Mouse (Mus musculus) limb, embryonic 11.5 days (tissue): Measurements from ENCODE around the gene Shisa6. TPM values are rescaled to one million over a fixed set of nuclear protein-coding genes. Genes with fewer than 3 reads are reported as not detected.

ENCODE experiments used
- ATAC-seq: fragments of 200-750 bp; cut with Nextera tagmentation; 2 replicates; pipeline ENCODE4 v1.8.0; 2017; ENCODE audit warnings: low read depth; ENCODE audit not compliant: insufficient number of reproducible peaks, low FRiP score, low TSS enrichment
- DNase-seq: peaks from one replicate; pipeline ENCODE4 v3.0.0-alpha.2; 2015; ENCODE audit warnings: low spot score
- H3K27ac ChIP-seq: fragments of 300-500 bp; sonication (generic); replicated peaks from 2 replicates; pipeline ENCODE4 v1.5.1; 2014; ENCODE audit warnings: low read depth, mild to moderate bottlenecking, low read length
- H3K27me3 ChIP-seq: fragments of 300-500 bp; sonication (generic); 2 replicates; pipeline ENCODE4 v1.6.1; 2014; ENCODE audit warnings: mild to moderate bottlenecking, low read length, mixed read lengths; ENCODE audit not compliant: control insufficient read depth, insufficient read depth
- H3K36me3 ChIP-seq: fragments of 300-500 bp; sonication (generic); 2 replicates; pipeline ENCODE4 v1.6.1; 2014; ENCODE audit warnings: mild to moderate bottlenecking, low read length, moderate library complexity, mixed read lengths; ENCODE audit not compliant: control insufficient read depth, insufficient read depth
- H3K4me1 ChIP-seq: fragments of 300-500 bp; sonication (generic); 2 replicates; pipeline ENCODE4 v1.6.1; 2014; ENCODE audit warnings: low read length, mixed read lengths; ENCODE audit not compliant: control insufficient read depth, insufficient read depth
- H3K4me2 ChIP-seq: fragments of 300-500 bp; sonication (generic); 2 replicates; pipeline ENCODE4 v1.6.1; 2014; ENCODE audit warnings: low read depth, mild to moderate bottlenecking, moderate library complexity; ENCODE audit not compliant: severe bottlenecking
- H3K4me3 ChIP-seq: fragments of 300-500 bp; sonication (generic); 2 replicates; pipeline ENCODE4 v1.5.1; 2014; ENCODE audit warnings: low read depth, low read length
- H3K9ac ChIP-seq: fragments of 300-500 bp; sonication (generic); 2 replicates; pipeline ENCODE4 v1.6.1; 2014; ENCODE audit warnings: mild to moderate bottlenecking, low read length
- H3K9me3 ChIP-seq: fragments of 300-500 bp; sonication (generic); 2 replicates; pipeline ENCODE4 v1.6.1; 2016; ENCODE audit warnings: low read length; ENCODE audit not compliant: control insufficient read depth
- WGBS: fragments of 180-500 bp; shearing (Covaris S2); extraction: QIAGEN DNeasy Blood & Tissue Kit; methylation state at CpG from one replicate; pipeline ENCODE4 v1.1.7; 2014; 5-methylcytosine and 5-hydroxymethylcytosine counted together
- polyA plus RNA-seq: library from polyadenylated mRNA; unstranded; fragments of >200 nt; fragmentation: Nextera tagmentation; extraction: Ambion mirVana; gene quantifications from 2 replicates; pipeline ENCODE4 v1.2.1, GENCODE M21; 2014

Gene Shisa6
- polyA plus RNA-seq, 1 experiment from 2014 or later: 0.15 TPM

DNA sequence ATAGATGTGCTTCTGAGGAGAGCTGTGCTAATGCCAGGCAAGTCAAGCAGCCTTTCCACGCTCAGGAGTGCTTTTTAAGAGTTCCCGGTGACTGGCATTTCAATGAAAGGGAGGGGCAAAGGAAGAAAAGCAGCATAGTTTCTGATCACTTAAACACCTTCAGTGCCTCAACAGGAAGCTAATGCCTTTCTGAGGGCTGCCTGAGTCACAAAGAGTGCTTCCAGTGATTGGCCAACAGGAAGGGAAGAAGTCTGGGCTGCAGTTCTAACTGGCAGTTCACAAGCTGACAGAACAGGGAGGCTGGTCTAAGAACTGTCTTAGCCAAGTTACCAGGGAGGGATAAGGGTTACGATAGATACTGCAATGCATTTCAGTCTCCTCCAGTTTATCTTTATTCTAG is 180.9 kb downstream of the Shisa6 start:
- 73% methylated on average over 3 of the region's 3 CpGs for WGBS
- H3K9me3 ChIP-seq: no peaks in the 10 kb centered on the region
- H3K4me2 ChIP-seq: no peak overlapping the region
- H3K27ac ChIP-seq: no peak overlapping the region
- H3K4me3 ChIP-seq: no peak overlapping the region
- H3K36me3 ChIP-seq: no peaks in the 10 kb centered on the region
- no peak overlapping the region for H3K9ac ChIP-seq
- ATAC-seq (no peak), DNase-seq (no peak)
- H3K4me1 ChIP-seq: no peaks in the 10 kb centered on the region
- H3K27me3 ChIP-seq: no peaks in the 10 kb centered on the region

DNA sequence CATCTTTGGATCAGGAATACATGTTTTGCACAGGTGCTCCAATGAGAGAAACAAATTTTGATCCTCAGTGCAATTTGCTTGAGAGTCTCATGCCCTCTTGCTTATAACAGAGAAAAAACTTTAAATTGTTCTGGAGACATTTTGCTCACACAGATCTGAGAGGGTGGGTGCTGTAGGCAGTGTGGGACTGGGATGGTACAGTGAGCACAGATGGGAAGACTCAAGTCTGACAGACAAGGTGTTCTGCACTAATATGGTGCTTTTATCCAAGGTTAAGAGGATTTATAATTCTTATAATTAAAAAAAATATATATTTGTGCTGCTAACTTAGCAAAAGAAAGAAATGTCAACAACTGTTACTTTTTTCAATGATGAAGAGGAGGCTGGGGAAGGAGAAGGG is 189.5 kb downstream of the Shisa6 start:
- Histone ChIP-seq H3K27me3 (no peaks in the 10 kb centered on the region), H3K4me2 (no peak overlapping the region), H3K9ac (no peak overlapping the region), H3K4me3 (no peak overlapping the region), H3K9me3 (no peaks in the 10 kb centered on the region), H3K27ac (no peak overlapping the region), H3K36me3 (no peaks in the 10 kb centered on the region), H3K4me1 (no peaks in the 10 kb centered on the region)
- ATAC-seq (no peak), DNase-seq (no peak)

DNA sequence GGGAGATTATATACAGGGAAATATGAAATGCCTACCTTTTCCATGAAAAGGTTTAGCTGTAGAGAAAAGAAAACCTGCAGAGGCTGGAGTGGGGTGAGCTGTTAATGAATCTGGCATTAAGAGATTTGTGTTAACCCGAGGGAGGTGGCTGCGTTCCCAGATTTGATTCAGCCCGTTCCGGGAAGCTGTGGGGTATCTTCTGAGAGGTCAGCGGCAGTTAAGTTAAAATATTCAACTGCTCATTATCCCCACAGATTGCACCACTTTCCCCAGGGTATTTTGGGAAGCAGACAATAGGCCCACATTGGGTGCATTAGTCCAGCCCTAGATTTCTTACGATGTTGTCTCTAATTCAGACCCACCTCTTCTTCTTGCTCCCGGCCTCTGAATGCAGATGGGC is 213.0 kb downstream of the Shisa6 start:
- DNase-seq: no peak
- no peak overlapping the region for H3K4me2 ChIP-seq
- ATAC-seq: no peak
- WGBS: 89% methylated on average over 7 of the region's 7 CpGs
- H3K27ac ChIP-seq: no peak overlapping the region
- no peaks in the 10 kb centered on the region for H3K36me3 ChIP-seq
- H3K4me3 ChIP-seq: no peak overlapping the region
- H3K27me3 ChIP-seq: no peaks in the 10 kb centered on the region
- no peaks in the 10 kb centered on the region for H3K4me1 ChIP-seq
- H3K9ac ChIP-seq: no peak overlapping the region
- no peaks in the 10 kb centered on the region for H3K9me3 ChIP-seq

DNA sequence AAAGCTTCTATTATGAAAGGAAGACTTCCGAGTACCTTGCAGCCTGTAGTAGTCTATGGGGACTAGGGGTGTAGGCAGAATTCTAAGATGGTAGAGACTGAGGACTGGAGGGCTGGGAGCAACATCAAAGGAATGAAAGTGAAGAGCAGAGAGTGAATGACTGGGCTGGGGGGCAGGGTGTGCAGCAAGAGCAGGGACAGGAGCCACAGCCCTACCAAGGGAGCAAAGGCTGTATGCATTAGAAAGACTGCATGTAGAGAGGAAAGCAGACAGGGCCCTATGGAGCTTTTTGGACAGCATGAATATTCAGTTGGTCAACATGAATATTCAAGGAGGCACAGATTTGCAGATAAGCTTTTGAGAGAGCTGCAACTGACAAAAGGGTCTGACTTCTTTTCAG is 221.4 kb downstream of the Shisa6 start:
- Histone ChIP-seq H3K4me3 (no peak overlapping the region), H3K9me3 (no peaks in the 10 kb centered on the region), H3K36me3 (no peaks in the 10 kb centered on the region), H3K27me3 (no peaks in the 10 kb centered on the region), H3K27ac (no peak overlapping the region), H3K4me1 (no peaks in the 10 kb centered on the region), H3K4me2 (no peak overlapping the region), H3K9ac (no peak overlapping the region)
- DNase-seq: no peak
- ATAC-seq: no peak
- 78% methylated on average over 1 of the region's 1 CpGs for WGBS

DNA sequence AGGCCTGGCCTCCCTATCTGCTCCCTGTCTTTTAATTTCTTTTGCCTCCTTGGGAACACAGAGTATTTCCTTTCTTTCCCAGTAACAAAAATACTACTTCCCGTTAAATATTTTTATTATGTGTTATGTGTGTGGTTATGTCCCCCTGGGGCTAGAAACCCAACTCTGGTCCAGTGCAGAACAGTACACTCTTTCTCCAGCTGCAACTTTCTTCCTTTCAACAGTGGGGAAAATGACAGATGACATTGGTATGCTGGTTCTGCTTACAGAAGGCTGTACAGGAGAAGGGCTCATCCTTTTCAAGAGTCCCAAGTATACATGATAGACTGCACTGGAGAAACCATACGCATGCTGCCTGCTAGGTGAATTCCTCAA is 251.1 kb downstream of the Shisa6 start:
- H3K9me3 ChIP-seq: no peaks in the 10 kb centered on the region
- DNase-seq: no peak
- H3K9ac ChIP-seq: no peak overlapping the region
- H3K27ac ChIP-seq: no peak overlapping the region
- H3K27me3 ChIP-seq: no peaks in the 10 kb centered on the region
- 72% methylated on average over 2 of the region's 2 CpGs for WGBS
- H3K4me1 ChIP-seq: no peaks in the 10 kb centered on the region
- H3K4me3 ChIP-seq: no peak overlapping the region
- no peak for ATAC-seq
- H3K36me3 ChIP-seq: no peaks in the 10 kb centered on the region
- no peak overlapping the region for H3K4me2 ChIP-seq

DNA sequence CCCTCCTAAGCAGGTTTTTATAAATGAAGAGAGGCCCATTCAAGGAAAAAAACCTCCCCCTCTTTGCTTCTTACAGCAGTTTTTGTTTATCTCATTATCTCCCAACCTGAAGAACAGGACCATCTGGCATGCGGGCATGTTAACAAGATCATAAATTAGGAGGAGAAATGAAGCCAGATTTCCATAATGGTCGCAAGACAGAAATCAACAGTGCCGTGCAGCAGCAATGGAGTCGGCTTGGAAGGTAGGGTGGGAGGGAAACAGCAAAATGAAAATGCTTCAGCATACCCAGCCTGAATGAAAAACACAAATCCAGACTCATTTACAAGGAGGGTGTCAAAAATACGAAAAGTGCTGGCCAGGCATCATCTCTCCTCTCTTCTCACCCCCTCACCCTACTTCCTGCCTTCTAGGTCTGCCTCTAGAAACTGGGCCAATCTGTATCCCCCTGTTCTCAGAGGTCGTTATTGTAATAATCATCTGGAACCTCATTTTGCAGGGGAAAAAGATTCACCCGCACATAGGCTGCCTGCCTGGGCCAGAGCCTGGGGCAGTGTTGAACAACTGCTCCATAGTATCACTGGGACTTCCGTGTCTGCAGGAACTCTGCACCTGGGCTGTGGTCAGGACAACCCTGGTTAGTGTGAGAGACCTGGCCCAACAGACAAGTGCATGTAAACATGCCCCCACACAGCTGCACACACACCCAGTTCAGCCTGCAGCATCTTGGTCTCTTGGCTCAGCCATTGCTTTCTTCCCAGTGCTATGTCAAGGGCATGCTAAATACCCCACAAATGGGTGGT is 251.7 kb downstream of the Shisa6 start:
- Histone ChIP-seq H3K9me3 (no peaks in the 10 kb centered on the region), H3K4me1 (no peaks in the 10 kb centered on the region), H3K36me3 (no peaks in the 10 kb centered on the region), H3K27ac (no peak overlapping the region), H3K9ac (no peak overlapping the region), H3K4me2 (no peak overlapping the region), H3K27me3 (no peaks in the 10 kb centered on the region), H3K4me3 (no peak overlapping the region)
- no peak for DNase-seq
- ATAC-seq: no peak
- WGBS: 40% methylated on average over 8 of the region's 8 CpGs

DNA sequence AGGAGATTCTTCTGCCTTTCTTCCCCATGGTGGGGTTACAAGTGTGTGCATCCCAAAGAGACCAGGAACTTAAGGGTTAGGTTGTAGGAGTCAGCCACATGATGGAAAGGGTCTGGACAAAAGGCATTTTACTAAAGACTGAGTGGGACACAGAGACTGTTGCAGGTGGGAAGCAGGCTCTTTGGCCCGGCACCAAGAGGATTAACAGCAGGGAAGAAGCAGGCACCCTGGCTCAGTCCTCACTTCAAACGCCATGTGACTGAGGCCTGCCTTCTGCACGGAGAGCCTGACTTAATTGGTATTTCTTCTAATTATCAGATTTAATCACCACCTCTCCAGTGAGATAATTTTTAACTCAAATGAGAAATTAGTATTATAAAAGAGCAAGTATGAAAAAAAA is 258.7 kb downstream of the Shisa6 start:
- H3K9ac ChIP-seq: no peak overlapping the region
- H3K4me3 ChIP-seq: no peak overlapping the region
- H3K27me3 ChIP-seq: no peaks in the 10 kb centered on the region
- DNase-seq: no peak
- H3K9me3 ChIP-seq: no peaks in the 10 kb centered on the region
- WGBS: 46% methylated on average over 3 of the region's 3 CpGs
- no peak overlapping the region for H3K4me2 ChIP-seq
- H3K27ac ChIP-seq: no peak overlapping the region
- no peak for ATAC-seq
- H3K4me1 ChIP-seq: no peaks in the 10 kb centered on the region
- no peaks in the 10 kb centered on the region for H3K36me3 ChIP-seq

DNA sequence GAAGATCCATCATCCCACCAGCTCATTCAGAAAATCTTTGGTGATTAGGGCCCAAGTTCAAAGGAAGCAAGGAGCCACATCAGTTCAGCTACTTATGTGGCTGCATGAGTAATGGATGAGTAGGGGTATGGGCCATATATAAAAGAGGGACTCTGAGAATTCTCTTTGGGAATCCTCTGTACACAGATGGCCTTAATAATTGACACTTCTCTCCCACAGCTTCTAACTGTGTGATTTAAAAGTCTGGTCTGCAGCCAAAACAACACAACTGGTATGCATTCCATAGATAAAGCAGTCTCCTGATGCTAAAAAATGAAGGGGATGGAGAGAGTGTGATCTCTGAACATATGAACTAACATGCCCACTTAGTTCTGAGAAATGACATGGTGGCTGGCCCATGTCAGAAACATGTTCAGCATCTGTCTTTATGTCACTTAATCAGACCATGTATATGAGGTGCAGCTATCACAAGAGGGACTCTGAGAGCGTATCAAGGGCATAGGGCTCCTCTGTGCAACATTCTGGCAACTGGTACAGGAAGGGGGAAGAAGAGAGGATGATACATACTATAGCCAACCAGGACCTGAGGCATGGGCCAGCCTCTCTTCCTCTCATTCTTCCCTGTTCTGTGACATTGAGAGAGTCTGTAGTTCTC is 260.3 kb downstream of the Shisa6 start:
- Histone ChIP-seq H3K4me1 (no peaks in the 10 kb centered on the region), H3K9ac (no peak overlapping the region), H3K36me3 (no peaks in the 10 kb centered on the region), H3K4me2 (no peak overlapping the region), H3K27me3 (no peaks in the 10 kb centered on the region), H3K4me3 (no peak overlapping the region), H3K9me3 (no peaks in the 10 kb centered on the region), H3K27ac (no peak overlapping the region)
- no peak for ATAC-seq
- 85% methylated on average over 1 of the region's 1 CpGs for WGBS
- DNase-seq: no peak
